Mouse (Mus musculus) layer of hippocampus, postnatal 36 days (tissue): ENCODE results near the gene Gm281. TPM values are rescaled to one million over a fixed set of nuclear protein-coding genes. Genes with fewer than 3 reads are reported as not detected.

Experiments
- DNase-seq, 2 experiments: peaks; one replicate each; pipeline ENCODE4 v3.0.0; 2022
- microRNA-seq, 2 experiments: library from miRNA; unstranded; fragments of <30 nt; microRNA quantifications; one replicate each; pipeline ENCODE4 v1.2.0; 2021
- total RNA-seq, 2 experiments: library from RNA; stranded (reverse); gene quantifications; 2 replicates each; pipeline ENCODE4 v1.2.3; 2021

The Gm281 gene
- total RNA-seq, 2 experiments from 2014 or later = not detected

DNA sequence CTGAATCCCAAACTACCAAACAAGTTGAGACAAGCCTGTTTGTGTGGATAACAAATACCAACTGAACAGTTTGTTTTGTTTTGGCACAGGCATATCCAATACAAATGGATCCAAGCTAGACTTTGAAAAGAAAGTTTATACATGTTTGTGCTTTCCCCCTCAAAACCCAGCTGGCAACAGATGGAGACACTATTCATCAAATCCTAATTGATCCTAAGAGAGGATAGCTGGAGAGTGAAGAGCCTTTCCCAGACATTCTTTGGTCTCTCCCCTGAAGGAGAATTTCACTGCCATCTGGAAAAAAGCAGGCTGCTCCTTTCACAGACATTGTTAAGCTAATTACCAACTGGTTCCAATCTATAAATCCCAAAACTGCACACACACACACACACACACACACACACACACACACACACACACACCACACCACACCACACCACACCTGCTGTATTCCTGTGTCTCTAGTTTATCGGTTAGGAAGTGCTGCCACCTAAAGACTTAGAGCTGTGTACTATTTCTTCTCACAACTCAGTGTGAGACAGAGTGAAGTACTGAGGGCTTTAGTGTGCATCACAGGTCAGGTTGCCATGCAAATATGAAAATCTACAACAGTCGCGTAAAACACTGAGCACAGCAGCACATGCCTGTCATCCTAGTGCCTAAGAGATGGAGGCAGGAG, 101.3 kb downstream of the Gm281 start:
- DNase-seq = peak in 1 of 2 experiments; percentile 7

GRCm38 (mm10) chr14:13790446-13790845, 123.8 kb downstream of the Gm281 start:
- no peak for DNase-seq

- DNase-seq = no peak
Observed at GRCm38 (mm10) chr14:13790001-13790400, 124.3 kb downstream of the Gm281 start.

DNA sequence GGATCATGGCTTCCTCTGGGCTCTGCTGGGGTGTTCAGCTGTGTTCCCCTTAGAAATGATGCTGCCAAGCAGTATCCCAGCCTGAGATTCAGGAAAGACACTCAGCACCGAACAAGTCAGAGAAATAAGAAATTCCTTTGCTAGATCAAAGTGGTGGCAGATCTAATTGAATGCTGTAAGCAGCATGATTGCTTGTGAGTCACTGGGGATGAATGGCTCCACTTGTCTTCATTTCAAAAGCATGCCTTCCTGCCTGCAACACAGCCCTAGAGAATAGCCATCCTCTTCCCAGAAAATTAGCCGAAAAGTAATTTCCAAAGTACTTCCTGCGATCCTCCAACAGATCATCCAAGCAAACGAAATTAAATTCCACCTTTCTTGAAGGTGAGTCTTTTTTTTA, 131.3 kb downstream of the Gm281 start:
- no peak for DNase-seq

- no peak for DNase-seq
Observed at GRCm38 (mm10) chr14:13778383-13778782, 135.9 kb downstream of the Gm281 start.

GRCm38 (mm10) chr14:13771163-13771562, 143.1 kb downstream of the Gm281 start:
- no peak for DNase-seq

GRCm38 (mm10) chr14:13770686-13771085, 143.6 kb downstream of the Gm281 start:
- DNase-seq = peak; percentile 5 to 6

Small RNA genes within 50 kb of the gene (microRNA-seq; reads per million reads assigned to microRNA genes)
- gene Gm27506 = 0 reads per million in 2 experiments

Other genes with a start within 250 kb of the Gm281 start
- under 1 TPM in 1 of 2 experiments, not detected in 1; 0.83 TPM for gene Sntn, start 243.6 kb downstream of the Gm281 start, total RNA-seq
- 10 to 100 TPM; 29.0 to 32.6 TPM for gene Atxn7, start 47.0 kb upstream of the Gm281 start, total RNA-seq
- gene Thoc7, start 47.4 kb upstream of the Gm281 start, total RNA-seq = 100 to 1,000 TPM in 1 of 2 experiments, 10 to 100 TPM in 1; 93.8 to 101 TPM
- gene Psmd6, start 206.5 kb upstream of the Gm281 start, total RNA-seq = 100 to 1,000 TPM; 123 to 136 TPM